Mouse (Mus musculus) heart, postnatal 36 days (tissue): ENCODE measurements at regions not wholly inside any gene's neighbourhood (a gene's known extent, or its start where the extent isn't known, plus 50 kb on each side); places are given as distances from the start of the nearest gene placed in this dataset.

ENCODE experiments used
- DNase-seq, 2 experiments: peaks; one replicate each; pipeline ENCODE4 v3.0.0; 2021 to 2022
- intact Hi-C: fragments of 180-260 bp; cut with DNase I; formaldehyde crosslinking; loops from one replicate; pipeline ENCODE4 v1.15.1; 2025

GRCm38 (mm10) chr19:57541693-57542314, 69.0 kb upstream of the Atrnl1 start:
- intact Hi-C loops: no loop called here

GRCm38 (mm10) chr19:57542506-57542905, 68.3 kb upstream of the Atrnl1 start:
- no peak for DNase-seq
- intact Hi-C loops: no loop called here

More at GRCm38 (mm10) chr19:57541693-57542314, 69.0 kb upstream of the Atrnl1 start:
- DNase-seq: no peak

GRCm38 (mm10) chr19:57543681-57544214, 67.1 kb upstream of the Atrnl1 start:
- intact Hi-C loops: no loop called here
- peak in 1 of 2 experiments; percentile 12 for DNase-seq

- no peak for DNase-seq
- intact Hi-C loops: no loop called here
These were observed 66.5 kb upstream of the Atrnl1 start for GRCm38 (mm10) chr19:57544229-57544879.

- no peak for DNase-seq
- intact Hi-C loops: no loop called here
These were observed 65.8 kb upstream of the Atrnl1 start for GRCm38 (mm10) chr19:57545071-57545470.

GRCm38 (mm10) chr19:57546039-57546438, 64.8 kb upstream of the Atrnl1 start:
- DNase-seq: no peak
- intact Hi-C loops: no loop called here

- DNase-seq: no peak
- intact Hi-C loops: no loop called here
These were observed 64.3 kb upstream of the Atrnl1 start for GRCm38 (mm10) chr19:57546519-57546918.

- DNase-seq: no peak
- intact Hi-C loops: no loop called here
These were observed 62.7 kb upstream of the Atrnl1 start for GRCm38 (mm10) chr19:57548093-57548492.

GRCm38 (mm10) chr19:57548661-57549060, 62.2 kb upstream of the Atrnl1 start:
- no peak for DNase-seq
- intact Hi-C loops: no loop called here

- intact Hi-C loops: no loop called here
- no peak for DNase-seq
These were observed 57.7 kb upstream of the Atrnl1 start for GRCm38 (mm10) chr19:57552964-57553740.

GRCm38 (mm10) chr19:57554086-57554485, 56.7 kb upstream of the Atrnl1 start:
- intact Hi-C loops: no loop called here
- no peak for DNase-seq

- DNase-seq: no peak
- intact Hi-C loops: no loop called here
These were observed 55.5 kb upstream of the Atrnl1 start for GRCm38 (mm10) chr19:57555313-57555712.

GRCm38 (mm10) chr19:57558420-57558967, 52.3 kb upstream of the Atrnl1 start:
- no peak for DNase-seq
- intact Hi-C loops: no loop called here

- no peak for DNase-seq
- intact Hi-C loops: no loop called here
These were observed 50.1 kb upstream of the Atrnl1 start for GRCm38 (mm10) chr19:57560757-57561156.
